24 mouse cellular contexts compared by ENCODE assay signal in genomic region chr10:24642796-24643580, GRCm38 (mm10). TPM values are rescaled to one million over a fixed set of nuclear protein-coding genes. Genes with fewer than 3 reads are reported as not detected.
DNase-seq lines count a peak whose midpoint lies in the region; ATAC-seq lines count a peak whose summit lies in the region.
"Had no signal": no experiment of that assay in that cellular context is flagged by ENCODE, and none has a peak within 500 bp of the region (broad histone marks: within the 10 kb centered on the region; RNA-seq: fewer than 3 reads in every experiment).

No protein-coding gene starts in this region.

- no peak overlapping the region for H3K4me2 ChIP-seq in midbrain, embryonic 11.5 days
- no peak overlapping the region for H3K4me2 ChIP-seq in midbrain, embryonic 13.5 days (replicated peaks)
- H3K4me2 ChIP-seq: embryonic facial prominence, embryonic 15.5 days; limb, embryonic 13.5 days; liver, embryonic 13.5 days; lung, embryonic 14.5 days had no signal

- H3K4me3 ChIP-seq in midbrain, embryonic 11.5 days (ENCODE audit: low read depth, low read length): no peak overlapping the region
- no peak overlapping the region for H3K4me3 ChIP-seq in midbrain, embryonic 13.5 days (replicated peaks)
- H3K4me3 ChIP-seq in hindbrain, embryonic 10.5 days: no peak overlapping the region
- H3K4me3 ChIP-seq: embryonic facial prominence, embryonic 15.5 days; gastrocnemius, adult 2 months; limb, embryonic 13.5 days; liver, embryonic 13.5 days had no signal

- H3K9me3 ChIP-seq in midbrain, embryonic 11.5 days (ENCODE audit: control insufficient read depth, low read length): no peaks in the 10 kb centered on the region
- no peaks in the 10 kb centered on the region for H3K9me3 ChIP-seq in midbrain, embryonic 13.5 days
- no peaks in the 10 kb centered on the region for H3K9me3 ChIP-seq in hindbrain, embryonic 10.5 days
- H3K9me3 ChIP-seq: embryonic facial prominence, embryonic 15.5 days; G1E; limb, embryonic 13.5 days; liver, embryonic 13.5 days had no signal

- H3K9ac ChIP-seq in midbrain, embryonic 11.5 days (ENCODE audit: low read length): no peak overlapping the region
- H3K9ac ChIP-seq in midbrain, embryonic 13.5 days (replicated peaks): no peak overlapping the region
- H3K9ac ChIP-seq: embryonic facial prominence, embryonic 15.5 days; forebrain, postnatal 0 days; limb, embryonic 13.5 days; liver, embryonic 13.5 days; lung, embryonic 14.5 days had no signal

- no peaks in the 10 kb centered on the region; the same call in 1 of the 2 replicates for H3K4me1 ChIP-seq in midbrain, embryonic 11.5 days (ENCODE audit: control insufficient read depth, insufficient read depth, low read length)
- H3K4me1 ChIP-seq in midbrain, embryonic 13.5 days (replicated peaks): no peaks in the 10 kb centered on the region
- H3K4me1 ChIP-seq in hindbrain, embryonic 10.5 days (replicated peaks): 0 out of 2 replicates have a peak, but pooled peaks cover 4% of the 10 kb centered on the region

- ATAC-seq in midbrain, embryonic 11.5 days (ENCODE audit: low FRiP score): no peak
- no peak for ATAC-seq in midbrain, embryonic 13.5 days
- peak; percentile 71 for ATAC-seq in common myeloid progenitor, adult 5-6 weeks (replicated peaks; ENCODE audit: low read depth, poor library complexity, severe bottlenecking)
- ATAC-seq: activated CD4-positive, CD25-positive, alpha-beta regulatory T cell, adult 4 months; CD4-positive, CD25-positive, alpha-beta regulatory T cell, adult 4 months; forebrain, postnatal 0 days had no signal

- no peaks in the 10 kb centered on the region for H3K36me3 ChIP-seq in midbrain, embryonic 11.5 days (ENCODE audit: control insufficient read depth, insufficient read depth, low read length)
- no peaks in the 10 kb centered on the region for H3K36me3 ChIP-seq in midbrain, embryonic 13.5 days
- no peaks in the 10 kb centered on the region for H3K36me3 ChIP-seq in splenic B cell, adult 2 months (ENCODE audit: control insufficient read depth, insufficient read depth, low read length, poor library complexity, severe bottlenecking)
- no peaks in the 10 kb centered on the region for H3K36me3 ChIP-seq in hindbrain, embryonic 10.5 days
- H3K36me3 ChIP-seq: embryonic facial prominence, embryonic 15.5 days; G1E; limb, embryonic 13.5 days; liver, embryonic 13.5 days had no signal

- no peaks in the 10 kb centered on the region for H3K27me3 ChIP-seq in midbrain, embryonic 11.5 days (ENCODE audit: control insufficient read depth, insufficient read depth, low read length)
- H3K27me3 ChIP-seq in midbrain, embryonic 13.5 days: no peaks in the 10 kb centered on the region
- no peaks in the 10 kb centered on the region for H3K27me3 ChIP-seq in splenic B cell, adult 2 months (ENCODE audit: control insufficient read depth, insufficient read depth, low read length, poor library complexity, severe bottlenecking)
- no peaks in the 10 kb centered on the region for H3K27me3 ChIP-seq in hindbrain, embryonic 10.5 days (ENCODE audit: insufficient read depth, poor library complexity, severe bottlenecking)
- H3K27me3 ChIP-seq: embryonic facial prominence, embryonic 15.5 days; limb, embryonic 13.5 days; liver, embryonic 13.5 days had no signal

- WGBS in midbrain, embryonic 11.5 days: 89% methylated on average over 11 of the region's 11 CpGs
- 90% methylated on average over 11 of the region's 11 CpGs for WGBS in midbrain, embryonic 13.5 days
- WGBS in hindbrain, embryonic 10.5 days: 92% methylated on average over 11 of the region's 11 CpGs

- DNase-seq in midbrain, embryonic 11.5 days (ENCODE audit: low spot score, missing footprints): peak; percentile 51
- peak; percentile 26 to 52 for DNase-seq in layer of hippocampus, postnatal 36 days
- DNase-seq in splenic B cell, adult 2 months (ENCODE audit: low read depth, low spot score): peak; percentile 29
- DNase-seq in hindbrain, embryonic 10.5 days (ENCODE audit: low spot score): no peak
- no peak for DNase-seq in natural killer cell, adult 2 months (ENCODE audit: low spot score in 2 of 2)
- DNase-seq: adrenal gland, postnatal 10 days; cerebellum, adult 11 months; cerebellum, postnatal 25 days; forebrain, postnatal 0 days; gastrocnemius, adult 2 months; heart, postnatal 4 days; kidney, adult 18-20 months; kidney, postnatal 10 days; liver, embryonic 13.5 days; lung, embryonic 14.5 days; thymus, postnatal 36 days had no signal

- no peak overlapping the region for H3K27ac ChIP-seq in midbrain, embryonic 11.5 days (ENCODE audit: low read depth, low read length)
- H3K27ac ChIP-seq in midbrain, embryonic 13.5 days: no peak overlapping the region
- no peak overlapping the region for H3K27ac ChIP-seq in hindbrain, embryonic 10.5 days
- H3K27ac ChIP-seq: embryonic facial prominence, embryonic 15.5 days; gastrocnemius, adult 2 months; limb, embryonic 13.5 days; liver, embryonic 13.5 days had no signal

RNA-seq across cellular contexts. Expression of gene Ccn2, which starts 47.7 kb away (rescaled TPM):
- 3.2 and 3.8 TPM in 2 replicates for polyA plus RNA-seq in midbrain, embryonic 11.5 days (2014; fragmentation: Nextera tagmentation; extraction: Ambion mirVana)
- 2.0 and 4.2 TPM in 2 replicates for polyA plus RNA-seq in midbrain, embryonic 13.5 days (2015; fragmentation: Nextera tagmentation; extraction: Ambion mirVana)
- not detected in 2 replicates for total RNA-seq in common myeloid progenitor, adult 5-6 weeks (2017)
- total RNA-seq in layer of hippocampus, postnatal 36 days (2021): 1 to 10 TPM; 6.3 to 8.3 TPM
- polyA plus RNA-seq in hindbrain, embryonic 10.5 days (2016; fragmentation: Nextera tagmentation; extraction: Ambion mirVana): 7.2 and 8.3 TPM in 2 replicates
- total RNA-seq: megakaryocyte-erythroid progenitor cell, adult 5-6 weeks had no signal
- polyA plus RNA-seq: activated CD4-positive, CD25-positive, alpha-beta regulatory T cell, adult 4 months; CD4-positive, CD25-positive, alpha-beta regulatory T cell, adult 4 months; G1E had no signal

Comparison
In these comparisons a context has a peak if more than half of its experiments do, and no peak if none do; other contexts are left out.
1. DNase-seq: peak in midbrain, embryonic 11.5 days (single experiment), layer of hippocampus, postnatal 36 days (2 of 2) and splenic B cell, adult 2 months (single experiment); none in hindbrain, embryonic 10.5 days (single experiment) and natural killer cell, adult 2 months (0 of 2).